Mouse (Mus musculus): ENCODE results near the gene Aven. TPM values are rescaled to one million over a fixed set of nuclear protein-coding genes. Genes with fewer than 3 reads are reported as not detected.

Gene Aven
- polyA plus RNA-seq, 1 experiment from 2014 or later = 7.6 TPM

DNA sequence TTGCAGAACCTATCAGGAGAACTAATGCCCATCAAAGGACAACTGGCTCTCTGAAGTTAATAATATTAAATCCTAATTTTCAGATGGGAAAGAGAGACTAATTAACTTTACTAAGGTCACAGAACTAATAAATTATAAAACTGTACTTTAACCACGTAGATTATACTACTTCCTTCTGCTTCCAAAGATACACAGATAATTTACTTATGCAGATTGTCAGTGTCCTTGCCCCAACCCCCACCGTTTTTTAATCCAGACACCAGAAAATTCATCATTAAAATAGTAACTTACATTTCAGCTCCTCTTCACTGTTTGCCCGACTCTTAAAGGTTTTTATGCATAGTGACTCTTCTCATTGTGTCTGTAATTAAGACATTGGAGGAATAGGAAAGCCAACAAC lies 103.0 kb downstream of the Aven start:
- Histone ChIP-seq H3K27me3 (ENCODE audit: control insufficient read depth, insufficient read depth, low read length) (no peaks in the 10 kb centered on the region), H3K4me1 (ENCODE audit: control insufficient read depth, insufficient read depth, low read length) (no peaks in the 10 kb centered on the region), H3K9ac (ENCODE audit: low read depth, low read length) (no peak overlapping the region), H3K27ac (ENCODE audit: low read depth, low read length) (no peak overlapping the region), H3K36me3 (ENCODE audit: control insufficient read depth, insufficient read depth, low read length) (no peaks in the 10 kb centered on the region), H3K4me3 (ENCODE audit: low read depth, low read length) (no peak overlapping the region), H3K9me3 (replicated peaks; ENCODE audit: control insufficient read depth, low read length) (no peaks in the 10 kb centered on the region), H3K4me2 (no peak overlapping the region)
- ATAC-seq (replicated peaks; ENCODE audit: insufficient number of reproducible peaks, low FRiP score, low TSS enrichment) = no peak
- 76% methylated on average over 3 of the region's 3 CpGs for WGBS (ENCODE audit: insufficient replicate concordance)

DNA sequence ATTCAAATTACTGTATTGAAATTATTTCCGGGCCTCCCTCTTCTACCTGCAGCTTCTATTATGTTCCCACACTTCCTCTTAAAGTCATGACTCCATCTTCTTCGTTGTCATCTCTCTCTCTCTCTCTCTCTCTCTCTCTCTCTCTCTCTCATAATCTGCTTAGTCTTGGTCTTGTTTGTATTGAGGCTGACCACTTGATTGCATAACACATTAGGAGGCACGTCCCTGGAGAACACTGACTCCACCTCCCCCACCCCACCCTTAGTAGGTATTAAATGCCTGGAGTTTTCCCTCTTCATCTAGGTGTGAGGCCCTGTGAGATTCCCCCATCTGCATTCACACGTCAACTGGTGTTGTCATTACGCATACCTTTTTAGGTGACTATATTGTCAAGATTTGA lies 103.7 kb downstream of the Aven start:
- Histone ChIP-seq H3K36me3 (ENCODE audit: control insufficient read depth, insufficient read depth, low read length) (no peaks in the 10 kb centered on the region), H3K4me2 (no peak overlapping the region), H3K4me3 (ENCODE audit: low read depth, low read length) (no peak overlapping the region), H3K27ac (ENCODE audit: low read depth, low read length) (no peak overlapping the region), H3K9me3 (replicated peaks; ENCODE audit: control insufficient read depth, low read length) (no peaks in the 10 kb centered on the region), H3K9ac (ENCODE audit: low read depth, low read length) (no peak overlapping the region), H3K4me1 (ENCODE audit: control insufficient read depth, insufficient read depth, low read length) (no peaks in the 10 kb centered on the region), H3K27me3 (ENCODE audit: control insufficient read depth, insufficient read depth, low read length) (no peaks in the 10 kb centered on the region)
- 71% methylated on average over 5 of the region's 5 CpGs for WGBS (ENCODE audit: insufficient replicate concordance)
- ATAC-seq (replicated peaks; ENCODE audit: insufficient number of reproducible peaks, low FRiP score, low TSS enrichment) = no peak

DNA sequence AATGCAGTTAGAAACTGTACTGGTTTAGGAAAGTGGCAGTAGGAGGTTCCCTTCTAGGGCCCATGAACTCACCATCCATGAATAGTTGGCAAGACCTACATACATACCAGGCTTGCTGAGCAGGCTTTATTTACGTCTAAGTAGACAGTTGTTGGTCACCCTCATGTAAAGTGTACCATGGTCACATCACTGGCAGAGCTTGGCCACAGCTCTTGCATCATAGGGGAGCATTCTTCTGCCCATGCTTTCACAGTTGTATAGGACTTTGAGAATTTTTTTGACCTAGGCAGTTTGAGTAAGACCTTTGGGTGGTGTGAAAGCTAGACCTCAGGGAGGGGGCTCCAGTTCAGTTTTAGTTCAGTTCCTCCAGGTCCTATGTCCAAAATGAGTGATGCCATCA lies 104.3 kb downstream of the Aven start:
- Histone ChIP-seq H3K9ac (ENCODE audit: low read depth, low read length) (no peak overlapping the region), H3K4me3 (ENCODE audit: low read depth, low read length) (no peak overlapping the region), H3K27me3 (ENCODE audit: control insufficient read depth, insufficient read depth, low read length) (no peaks in the 10 kb centered on the region), H3K4me1 (ENCODE audit: control insufficient read depth, insufficient read depth, low read length) (no peaks in the 10 kb centered on the region), H3K27ac (ENCODE audit: low read depth, low read length) (no peak overlapping the region), H3K4me2 (no peak overlapping the region), H3K36me3 (ENCODE audit: control insufficient read depth, insufficient read depth, low read length) (no peaks in the 10 kb centered on the region), H3K9me3 (replicated peaks; ENCODE audit: control insufficient read depth, low read length) (no peaks in the 10 kb centered on the region)
- 74% methylated on average over 1 of the region's 1 CpGs for WGBS (ENCODE audit: insufficient replicate concordance)
- no peak for ATAC-seq (replicated peaks; ENCODE audit: insufficient number of reproducible peaks, low FRiP score, low TSS enrichment)

DNA sequence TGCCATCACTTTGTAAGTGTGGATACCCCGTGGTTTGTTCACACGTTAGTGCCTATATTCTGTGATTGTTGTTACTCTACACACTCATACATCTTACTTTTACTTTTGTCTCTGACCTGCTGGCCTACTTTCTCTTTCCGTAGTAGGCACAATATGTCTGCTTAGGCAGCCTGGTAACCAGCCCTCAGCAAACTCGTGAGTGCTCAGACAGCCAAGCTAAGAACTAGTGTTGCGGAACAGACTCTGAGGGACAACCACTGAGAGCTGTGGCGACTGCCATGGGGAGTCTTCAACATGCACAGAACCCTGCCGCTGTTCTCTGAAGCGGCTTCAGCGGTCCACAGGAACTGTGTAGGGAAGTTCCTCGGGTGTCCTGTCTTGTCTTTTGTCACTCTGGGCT lies 107.5 kb downstream of the Aven start:
- Histone ChIP-seq H3K4me1 (ENCODE audit: control insufficient read depth, insufficient read depth, low read length) (no peaks in the 10 kb centered on the region), H3K27ac (ENCODE audit: low read depth, low read length) (no peak overlapping the region), H3K9me3 (replicated peaks; ENCODE audit: control insufficient read depth, low read length) (no peaks in the 10 kb centered on the region), H3K9ac (ENCODE audit: low read depth, low read length) (no peak overlapping the region), H3K36me3 (ENCODE audit: control insufficient read depth, insufficient read depth, low read length) (no peaks in the 10 kb centered on the region), H3K4me3 (ENCODE audit: low read depth, low read length) (no peak overlapping the region), H3K4me2 (no peak overlapping the region), H3K27me3 (ENCODE audit: control insufficient read depth, insufficient read depth, low read length) (no peaks in the 10 kb centered on the region)
- 64% methylated on average over 10 of the region's 10 CpGs for WGBS (ENCODE audit: insufficient replicate concordance)
- ATAC-seq (replicated peaks; ENCODE audit: insufficient number of reproducible peaks, low FRiP score, low TSS enrichment) = no peak

DNA sequence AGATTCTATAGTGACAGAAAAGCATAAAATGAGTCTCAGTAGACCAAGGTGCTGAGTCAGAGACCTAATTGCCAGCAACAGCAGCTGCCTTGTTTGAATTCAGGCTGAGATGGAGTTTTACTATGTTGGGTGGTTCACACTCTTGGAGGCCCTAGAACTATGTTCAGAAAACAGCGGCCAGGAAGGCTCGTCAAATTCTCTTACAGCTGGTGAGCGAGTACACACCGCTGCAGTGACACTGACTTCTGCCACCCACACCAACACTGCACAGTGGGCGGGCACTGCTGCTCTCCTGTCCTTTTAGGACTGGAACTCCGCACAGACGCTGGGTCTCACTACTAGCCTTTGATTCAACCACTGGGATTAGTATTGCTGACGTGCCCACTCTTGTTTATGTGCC lies 109.7 kb downstream of the Aven start:
- H3K4me1 ChIP-seq (ENCODE audit: control insufficient read depth, insufficient read depth, low read length) = no peaks in the 10 kb centered on the region
- H3K9ac ChIP-seq (ENCODE audit: low read depth, low read length) = no peak overlapping the region
- no peak overlapping the region for H3K27ac ChIP-seq (ENCODE audit: low read depth, low read length)
- H3K4me3 ChIP-seq (ENCODE audit: low read depth, low read length) = no peak overlapping the region
- H3K9me3 ChIP-seq (replicated peaks; ENCODE audit: control insufficient read depth, low read length) = no peaks in the 10 kb centered on the region
- no peaks in the 10 kb centered on the region for H3K36me3 ChIP-seq (ENCODE audit: control insufficient read depth, insufficient read depth, low read length)
- 0 out of 2 replicates have a peak, but pooled peaks have one; percentile 18 for ATAC-seq (replicated peaks; ENCODE audit: insufficient number of reproducible peaks, low FRiP score, low TSS enrichment)
- H3K4me2 ChIP-seq = no peak overlapping the region; the same call in 1 of the 2 replicates
- H3K27me3 ChIP-seq (ENCODE audit: control insufficient read depth, insufficient read depth, low read length) = no peaks in the 10 kb centered on the region
- 60% methylated on average over 8 of the region's 8 CpGs for WGBS (ENCODE audit: insufficient replicate concordance)

DNA sequence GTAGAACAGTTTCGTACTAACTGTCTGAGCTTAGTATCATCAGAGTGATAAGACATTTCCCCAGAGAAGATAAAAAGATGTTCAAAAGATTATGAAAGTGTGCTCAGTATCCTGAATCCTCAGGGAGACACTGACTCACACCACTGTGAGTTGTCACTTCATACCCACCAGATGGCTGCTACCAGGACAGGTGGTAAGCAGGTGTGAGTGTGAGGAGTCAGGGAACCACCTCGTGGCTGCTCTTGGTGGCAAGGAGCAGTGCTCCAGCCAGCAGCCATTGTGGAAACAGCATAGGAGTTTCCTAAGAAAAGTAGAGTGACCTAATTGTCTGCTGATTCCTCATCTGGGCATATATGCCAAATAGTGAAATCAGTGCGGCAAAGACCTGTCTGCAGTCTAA lies 113.8 kb downstream of the Aven start:
- no peak overlapping the region for H3K27ac ChIP-seq (ENCODE audit: low read depth, low read length)
- no peaks in the 10 kb centered on the region for H3K4me1 ChIP-seq (ENCODE audit: control insufficient read depth, insufficient read depth, low read length)
- no peak overlapping the region for H3K4me2 ChIP-seq
- no peaks in the 10 kb centered on the region for H3K27me3 ChIP-seq (ENCODE audit: control insufficient read depth, insufficient read depth, low read length)
- H3K36me3 ChIP-seq (ENCODE audit: control insufficient read depth, insufficient read depth, low read length) = no peaks in the 10 kb centered on the region
- WGBS (ENCODE audit: insufficient replicate concordance) = 68% methylated on average over 3 of the region's 3 CpGs
- H3K4me3 ChIP-seq (ENCODE audit: low read depth, low read length) = no peak overlapping the region
- no peak for ATAC-seq (replicated peaks; ENCODE audit: insufficient number of reproducible peaks, low FRiP score, low TSS enrichment)
- peaks cover 2% of the 10 kb centered on the region; the same call in 1 of the 2 replicates for H3K9me3 ChIP-seq (replicated peaks; ENCODE audit: control insufficient read depth, low read length)
- H3K9ac ChIP-seq (ENCODE audit: low read depth, low read length) = no peak overlapping the region

DNA sequence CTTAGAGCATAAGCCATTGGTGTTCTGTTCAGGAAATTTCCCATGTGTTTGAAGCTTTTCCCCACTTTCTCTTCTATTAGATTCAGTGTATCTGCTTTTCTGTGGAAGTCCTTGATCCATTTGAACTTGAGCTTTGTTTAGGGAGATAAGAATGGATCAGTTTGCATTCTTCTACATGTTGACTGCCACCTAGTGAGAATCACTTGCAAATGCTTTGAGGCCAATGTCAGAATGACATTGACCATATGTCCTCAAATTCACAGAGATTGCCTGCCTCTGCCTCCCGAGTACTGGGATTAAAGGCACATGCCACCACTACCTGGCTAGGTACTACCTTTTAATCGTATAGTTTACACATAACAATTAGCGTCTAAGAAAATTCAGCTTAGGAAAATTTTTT lies 119.9 kb downstream of the Aven start:
- Histone ChIP-seq H3K4me2 (no peak overlapping the region), H3K9me3 (replicated peaks; ENCODE audit: control insufficient read depth, low read length) (peaks cover 2% of the 10 kb centered on the region; the same call in 1 of the 2 replicates), H3K4me3 (ENCODE audit: low read depth, low read length) (no peak overlapping the region), H3K27ac (ENCODE audit: low read depth, low read length) (no peak overlapping the region), H3K36me3 (ENCODE audit: control insufficient read depth, insufficient read depth, low read length) (no peaks in the 10 kb centered on the region; the same call in 1 of the 2 replicates), H3K9ac (ENCODE audit: low read depth, low read length) (no peak overlapping the region), H3K27me3 (ENCODE audit: control insufficient read depth, insufficient read depth, low read length) (no peaks in the 10 kb centered on the region), H3K4me1 (ENCODE audit: control insufficient read depth, insufficient read depth, low read length) (no peaks in the 10 kb centered on the region)
- WGBS (ENCODE audit: insufficient replicate concordance) = 70% methylated on average over 3 of the region's 3 CpGs
- ATAC-seq (replicated peaks; ENCODE audit: insufficient number of reproducible peaks, low FRiP score, low TSS enrichment) = no peak

DNA sequence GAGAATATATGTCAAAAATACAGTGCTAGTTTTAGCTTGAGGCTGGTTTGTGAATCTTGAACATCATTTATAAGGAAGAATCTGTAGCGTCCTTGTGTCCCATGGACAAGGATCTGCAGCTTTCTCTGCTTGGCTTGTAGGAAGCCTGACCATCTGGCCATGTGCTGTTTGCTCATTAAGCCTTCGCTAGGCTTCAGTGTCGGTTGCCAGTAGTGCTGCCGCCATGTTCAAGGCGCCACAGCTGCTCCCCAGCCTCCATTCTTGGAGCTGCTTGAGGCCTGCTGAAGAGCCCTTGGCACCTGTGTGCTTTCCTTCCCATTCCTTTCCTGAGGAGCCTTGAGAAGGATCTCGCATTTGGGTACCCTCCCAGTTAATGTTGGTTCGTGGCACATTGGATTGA lies 121.6 kb downstream of the Aven start:
- peaks cover 2% of the 10 kb centered on the region; the same call in 1 of the 2 replicates for H3K9me3 ChIP-seq (replicated peaks; ENCODE audit: control insufficient read depth, low read length)
- H3K4me1 ChIP-seq (ENCODE audit: control insufficient read depth, insufficient read depth, low read length) = no peaks in the 10 kb centered on the region
- no peaks in the 10 kb centered on the region; the same call in 1 of the 2 replicates for H3K36me3 ChIP-seq (ENCODE audit: control insufficient read depth, insufficient read depth, low read length)
- WGBS (ENCODE audit: insufficient replicate concordance) = 86% methylated on average over 7 of the region's 7 CpGs
- no peak overlapping the region for H3K4me3 ChIP-seq (ENCODE audit: low read depth, low read length)
- ATAC-seq (replicated peaks; ENCODE audit: insufficient number of reproducible peaks, low FRiP score, low TSS enrichment) = no peak
- no peak overlapping the region for H3K4me2 ChIP-seq
- no peaks in the 10 kb centered on the region for H3K27me3 ChIP-seq (ENCODE audit: control insufficient read depth, insufficient read depth, low read length)
- H3K9ac ChIP-seq (ENCODE audit: low read depth, low read length) = no peak overlapping the region
- H3K27ac ChIP-seq (ENCODE audit: low read depth, low read length) = no peak overlapping the region

DNA sequence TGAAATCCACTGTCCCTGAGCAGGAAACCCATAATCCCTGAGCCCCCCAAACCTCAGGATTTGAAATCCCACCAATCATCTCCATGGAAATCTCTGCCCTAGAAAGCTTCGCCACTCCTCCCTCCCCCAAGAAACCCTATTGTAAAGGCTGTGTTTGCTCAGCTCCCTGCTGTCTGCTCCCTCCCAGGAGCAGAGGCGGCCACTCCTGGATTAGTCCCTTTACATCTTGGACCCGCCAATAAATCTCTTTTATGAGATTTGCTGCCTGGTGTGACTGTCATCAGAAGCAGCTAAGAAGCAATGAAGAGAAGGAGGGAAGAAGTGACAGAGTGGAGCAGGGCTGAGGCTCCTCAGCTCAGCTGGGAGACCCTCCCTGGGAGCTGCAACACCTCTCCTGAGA lies 124.4 kb downstream of the Aven start:
- WGBS (ENCODE audit: insufficient replicate concordance) = 40% methylated on average over 3 of the region's 3 CpGs
- ATAC-seq (replicated peaks; ENCODE audit: insufficient number of reproducible peaks, low FRiP score, low TSS enrichment) = no peak

More for the DNA sequence above, 124.4 kb downstream of the Aven start:
- Histone ChIP-seq H3K4me2 (no peak overlapping the region), H3K4me3 (ENCODE audit: low read depth, low read length) (no peak overlapping the region), H3K36me3 (ENCODE audit: control insufficient read depth, insufficient read depth, low read length) (no peaks in the 10 kb centered on the region; the same call in 1 of the 2 replicates), H3K9ac (ENCODE audit: low read depth, low read length) (no peak overlapping the region), H3K9me3 (replicated peaks; ENCODE audit: control insufficient read depth, low read length) (no peaks in the 10 kb centered on the region), H3K4me1 (ENCODE audit: control insufficient read depth, insufficient read depth, low read length) (no peaks in the 10 kb centered on the region), H3K27ac (ENCODE audit: low read depth, low read length) (no peak overlapping the region), H3K27me3 (ENCODE audit: control insufficient read depth, insufficient read depth, low read length) (no peaks in the 10 kb centered on the region)
